Comparison of ENCODE assay signal across 8 mouse cellular contexts in genomic region chr19:55316109-55316714, GRCm38 (mm10). TPM values are rescaled to one million over a fixed set of nuclear protein-coding genes. Genes with fewer than 3 reads are reported as not detected.
DNase-seq lines count a peak whose midpoint lies in the region; ATAC-seq and TF ChIP-seq lines count a peak whose summit lies in the region.

Gene Vti1a (plus strand): TSS chr19:55316295.

- H3K9me3 ChIP-seq in CH12.LX (replicated peaks; ENCODE audit: low read length): no peaks in the 10 kb centered on the region
- H3K9me3 ChIP-seq in forebrain, embryonic 11.5 days (ENCODE audit: control insufficient read depth, low read length): no peaks in the 10 kb centered on the region
- H3K9me3 ChIP-seq in heart, embryonic 16.5 days (replicated peaks; ENCODE audit: control insufficient read depth, low read length): no peaks in the 10 kb centered on the region
- no peaks in the 10 kb centered on the region for H3K9me3 ChIP-seq in liver, embryonic 15.5 days (replicated peaks)
- H3K9me3 ChIP-seq in neural tube, embryonic 12.5 days: no peaks in the 10 kb centered on the region

- H3K36me3 ChIP-seq in CH12.LX (replicated peaks in 1 of 2; ENCODE audit: control insufficient read depth in 1 of 2, insufficient read depth in 1 of 2, low read length in 1 of 2): peaks cover 8 to 21% of the 10 kb centered on the region in 2 experiments
- peaks cover 3% of the 10 kb centered on the region; the same call in 1 of the 2 replicates for H3K36me3 ChIP-seq in forebrain, embryonic 11.5 days (ENCODE audit: control insufficient read depth, insufficient read depth, low read length)
- H3K36me3 ChIP-seq in heart, embryonic 16.5 days (ENCODE audit: control insufficient read depth, insufficient read depth): peaks cover 7% of the 10 kb centered on the region
- H3K36me3 ChIP-seq in liver, embryonic 15.5 days (replicated peaks): peaks cover 24% of the 10 kb centered on the region
- peaks cover 14% of the 10 kb centered on the region for H3K36me3 ChIP-seq in neural tube, embryonic 12.5 days

- peak within 1 kb of the TSS; percentile 53 for H3K27ac ChIP-seq in CH12.LX (ENCODE audit: insufficient read depth, low read depth)
- peak within 1 kb of the TSS; percentile 64 for H3K27ac ChIP-seq in forebrain, embryonic 11.5 days (ENCODE audit: low read depth, low read length)
- H3K27ac ChIP-seq in heart, embryonic 16.5 days (ENCODE audit: low read length): peak within 1 kb of the TSS; percentile 88
- H3K27ac ChIP-seq in liver, embryonic 15.5 days (replicated peaks): peak within 1 kb of the TSS; percentile 90
- H3K27ac ChIP-seq in neural tube, embryonic 12.5 days: peak within 1 kb of the TSS; percentile 53; the same call in 1 of the 2 replicates

- no peak for TF ChIP-seq EP300 in CH12.LX (IDR thresholded peaks at IDR 0.05; ENCODE audit: low read length)

- H3K79me2 ChIP-seq in CH12.LX (replicated peaks; ENCODE audit: control insufficient read depth, extremely low read depth, insufficient read depth, poor library complexity, severe bottlenecking): peaks cover 59% of the 10 kb centered on the region

- H3K27me3 ChIP-seq in CH12.LX (replicated peaks): no peaks in the 10 kb centered on the region
- H3K27me3 ChIP-seq in forebrain, embryonic 11.5 days (ENCODE audit: control insufficient read depth, insufficient read depth, low read length): no peaks in the 10 kb centered on the region
- H3K27me3 ChIP-seq in heart, embryonic 16.5 days (ENCODE audit: control insufficient read depth, insufficient read depth, low read length): no peaks in the 10 kb centered on the region
- no peaks in the 10 kb centered on the region for H3K27me3 ChIP-seq in liver, embryonic 15.5 days
- no peaks in the 10 kb centered on the region for H3K27me3 ChIP-seq in neural tube, embryonic 12.5 days (replicated peaks)

- TF ChIP-seq CTCF in CH12.LX (conservative IDR thresholded peaks at IDR 0.05 in 1 of 2, IDR thresholded peaks at IDR 0.05 in 1 of 2; ENCODE audit: low read depth in 2 of 2, low read length in 2 of 2): peak; percentile 10 to 55; a peak in 2 of 4 replicates

- peak within 1 kb of the TSS; percentile 82 to 99 (median 94) for H3K4me3 ChIP-seq in CH12.LX (replicated peaks in 1 of 3; ENCODE audit: low read depth in 2 of 3, low read length in 2 of 3, poor library complexity in 1 of 3)
- H3K4me3 ChIP-seq in forebrain, embryonic 11.5 days (ENCODE audit: low read depth, low read length): peak within 1 kb of the TSS; percentile 86
- H3K4me3 ChIP-seq in heart, embryonic 16.5 days (ENCODE audit: low read length): peak within 1 kb of the TSS; percentile 74
- peak within 1 kb of the TSS; percentile 80 for H3K4me3 ChIP-seq in liver, embryonic 15.5 days (replicated peaks)
- peak within 1 kb of the TSS; percentile 79 for H3K4me3 ChIP-seq in neural tube, embryonic 12.5 days

- H3K4me1 ChIP-seq in CH12.LX (ENCODE audit: control insufficient read depth in 1 of 2, insufficient read depth in 2 of 2): peaks cover 3 to 40% of the 10 kb centered on the region in 2 experiments
- peaks cover 12% of the 10 kb centered on the region for H3K4me1 ChIP-seq in forebrain, embryonic 11.5 days (replicated peaks; ENCODE audit: control insufficient read depth, insufficient read depth, low read length)
- H3K4me1 ChIP-seq in heart, embryonic 16.5 days (ENCODE audit: control insufficient read depth, insufficient read depth, low read length): peaks cover 23% of the 10 kb centered on the region
- peaks cover 42% of the 10 kb centered on the region for H3K4me1 ChIP-seq in liver, embryonic 15.5 days (replicated peaks)
- H3K4me1 ChIP-seq in neural tube, embryonic 12.5 days: peaks cover 15% of the 10 kb centered on the region; the same call in 1 of the 2 replicates

- under 1% methylated on average over 48 of the region's 48 CpGs for WGBS in forebrain, embryonic 11.5 days
- WGBS in heart, embryonic 16.5 days: under 1% methylated on average over 48 of the region's 48 CpGs
- WGBS in liver, embryonic 15.5 days (ENCODE audit: insufficient replicate concordance): under 1% methylated on average over 48 of the region's 48 CpGs
- under 1% methylated on average over 48 of the region's 48 CpGs for WGBS in neural tube, embryonic 12.5 days

- peak; percentile 83 for TF ChIP-seq POLR2A in CH12.LX (IDR thresholded peaks at IDR 0.05; ENCODE audit: low read depth, low read length)

- peak within 1 kb of the TSS; percentile 90 for H3K4me2 ChIP-seq in CH12.LX (ENCODE audit: insufficient read depth, low read depth, poor library complexity, severe bottlenecking)
- peak within 1 kb of the TSS; percentile 92 for H3K4me2 ChIP-seq in forebrain, embryonic 11.5 days (ENCODE audit: low read depth, low read length, severe bottlenecking)
- H3K4me2 ChIP-seq in heart, embryonic 16.5 days (ENCODE audit: low read depth, low read length): peak within 1 kb of the TSS; percentile 97
- peak within 1 kb of the TSS; percentile 92 for H3K4me2 ChIP-seq in liver, embryonic 15.5 days
- peak within 1 kb of the TSS; percentile 93 for H3K4me2 ChIP-seq in neural tube, embryonic 12.5 days (replicated peaks)

- peak within 1 kb of the TSS; percentile 59 for H3K9ac ChIP-seq in CH12.LX (ENCODE audit: insufficient read depth, low read depth)
- H3K9ac ChIP-seq in forebrain, embryonic 11.5 days (ENCODE audit: low read length): peak within 1 kb of the TSS; percentile 84
- peak within 1 kb of the TSS; percentile 92 for H3K9ac ChIP-seq in heart, embryonic 16.5 days (ENCODE audit: low read length)
- peak within 1 kb of the TSS; percentile 77 for H3K9ac ChIP-seq in liver, embryonic 15.5 days
- peak within 1 kb of the TSS; percentile 74 for H3K9ac ChIP-seq in neural tube, embryonic 12.5 days

- peak; percentile 87 for DNase-seq in CH12.LX (ENCODE audit: extremely low read depth)
- peak; percentile 89 for DNase-seq in c-Kit-positive CD71-positive TER-119-negative erythroid progenitor cells, embryonic 14.5 days (ENCODE audit: low read depth)
- peak; percentile 94 for DNase-seq in forebrain, embryonic 11.5 days (ENCODE audit: low spot score)
- peak; percentile 90 to 91 for DNase-seq in kidney, postnatal 36 days
- DNase-seq in telencephalon, adult 2 months (ENCODE audit: low read depth, low spot score): peak; percentile 95

- peak; percentile 90 for ATAC-seq in forebrain, embryonic 11.5 days (replicated peaks; ENCODE audit: low FRiP score)
- ATAC-seq in heart, embryonic 16.5 days (replicated peaks; ENCODE audit: extremely low read depth, insufficient read depth, low FRiP score): peak; percentile 89
- ATAC-seq in liver, embryonic 15.5 days (ENCODE audit: insufficient read depth): peak; percentile 93
- peak; percentile 91 for ATAC-seq in neural tube, embryonic 12.5 days (ENCODE audit: low FRiP score, low read depth)

- in situ Hi-C loops in CH12.LX (cut with MboI; ENCODE audit: low pct_ligation_motif_present, low pct_unique_long_range_greater_than_20kb, low sequenced_read_pairs): loop anchor here (10.0 kb wide), 1 partner anchor 221 kb away; no protein-coding TSS in a partner anchor

- no peak for TF ChIP-seq RAD21 in CH12.LX (IDR thresholded peaks at IDR 0.05; ENCODE audit: low read depth, low read length)

- dilution Hi-C loops in CH12.LX (cut with MboI; ENCODE audit: extremely low pct_ligation_motif_present, extremely low pct_unique_long_range_greater_than_20kb, low sequenced_read_pairs): no loop called here

TF ChIP-seq in CH12.LX, 34 proteins besides CTCF, POLR2A, EP300 and RAD21 (continues in another document):
- no peak; the same call in none of the 2 replicates for TF ChIP-seq SIN3A (IDR thresholded peaks at IDR 0.05; ENCODE audit: low read length)
- no peak for TF ChIP-seq ZMIZ1 (IDR thresholded peaks at IDR 0.05; ENCODE audit: low read depth, low read length)
- peak; percentile 22; the same call in 1 of the 2 replicates for TF ChIP-seq MEF2A (IDR thresholded peaks at IDR 0.05; ENCODE audit: borderline replicate concordance, low read depth, low read length)
- TF ChIP-seq CHD1 (IDR thresholded peaks at IDR 0.05; ENCODE audit: low read depth, low read length): no peak
- no peak for TF ChIP-seq PAX5 (IDR thresholded peaks at IDR 0.05; ENCODE audit: low read length)
- peak; percentile 59; the same call in 1 of the 2 replicates for TF ChIP-seq IRF4 (IDR thresholded peaks at IDR 0.05; ENCODE audit: low read depth, low read length)
- no peak for TF ChIP-seq RCOR1 (conservative IDR thresholded peaks at IDR 0.05; ENCODE audit: low read depth, low read length)
- 0 out of 2 replicates have a peak, but pooled peaks have one; percentile 31 for TF ChIP-seq MAX (IDR thresholded peaks at IDR 0.05; ENCODE audit: low read length)
- peak; percentile 49; the same call in 1 of the 2 replicates for TF ChIP-seq TCF12 (IDR thresholded peaks at IDR 0.05; ENCODE audit: low read depth, low read length)
- peak; percentile 72; the same call in 1 of the 2 replicates for TF ChIP-seq KAT2A (IDR thresholded peaks at IDR 0.05; ENCODE audit: insufficient replicate concordance, low read length)
- no peak for TF ChIP-seq JUN (IDR thresholded peaks at IDR 0.05; ENCODE audit: insufficient read depth, low read depth, low read length)
- no peak for TF ChIP-seq POLR2AphosphoS2 (IDR thresholded peaks at IDR 0.05; ENCODE audit: low read depth, low read length)
- no peak for TF ChIP-seq CHD2 (IDR thresholded peaks at IDR 0.05; ENCODE audit: low read length)
- TF ChIP-seq MYC (IDR thresholded peaks at IDR 0.05; ENCODE audit: low read depth, low read length): no peak
- no peak for TF ChIP-seq ZNF384 (IDR thresholded peaks at IDR 0.05; ENCODE audit: low read depth, low read length)
- no peak for TF ChIP-seq ZKSCAN1 (IDR thresholded peaks at IDR 0.05; ENCODE audit: borderline replicate concordance, low read depth, low read length)
- no peak for TF ChIP-seq E2F4 (IDR thresholded peaks at IDR 0.05; ENCODE audit: insufficient replicate concordance, low read depth, low read length)
- TF ChIP-seq BHLHE40 (IDR thresholded peaks at IDR 0.05; ENCODE audit: low read depth, low read length): no peak
- no peak; the same call in 1 of the 2 replicates for TF ChIP-seq GABPA (IDR thresholded peaks at IDR 0.05; ENCODE audit: insufficient replicate concordance, low read depth, low read length)
- TF ChIP-seq MXI1 (IDR thresholded peaks at IDR 0.05; ENCODE audit: low read depth, low read length): no peak
- TF ChIP-seq HCFC1 (IDR thresholded peaks at IDR 0.05; ENCODE audit: low read depth, low read length): peak; percentile 86
- TF ChIP-seq TBP (conservative IDR thresholded peaks at IDR 0.05; ENCODE audit: low read depth, low read length): peak; percentile 34; the same call in 1 of the 2 replicates

RNA-seq across cellular contexts. Expression of gene Vti1a, which starts in this region (rescaled TPM):
- 22.3 and 23.1 TPM in 2 replicates for total RNA-seq in CH12.LX (2012; rRNA removed)
- total RNA-seq in CH12.LX (2014; rRNA removed): 23.5 and 23.8 TPM in 2 replicates
- 27.6 and 30.8 TPM in 2 replicates for polyA plus RNA-seq in CH12.LX (2012; ENCODE audit: insufficient read length, low read depth)
- polyA plus RNA-seq in forebrain, embryonic 11.5 days (2014; fragmentation: Nextera tagmentation; extraction: Ambion mirVana): 24.1 and 28.4 TPM in 2 replicates
- polyA plus RNA-seq in heart, embryonic 16.5 days (2015; fragmentation: Nextera tagmentation; extraction: Ambion mirVana): 16.6 and 17.6 TPM in 2 replicates
- 13.6 and 13.7 TPM in 2 replicates for polyA plus RNA-seq in liver, embryonic 15.5 days (2015; fragmentation: Nextera tagmentation; extraction: Ambion mirVana)
- 29.4 and 30.1 TPM in 2 replicates for polyA plus RNA-seq in neural tube, embryonic 12.5 days (2016; fragmentation: Nextera tagmentation; extraction: Ambion mirVana)

Comparison
In these comparisons a context has a peak if more than half of its experiments do, and no peak if none do; other contexts are left out.
1. Peak in every context shown above with its lines: DNase-seq, ATAC-seq, H3K4me3 ChIP-seq and H3K27ac ChIP-seq.